Mouse (Mus musculus) small intestine, adult 2 months (tissue): ENCODE results near the gene Klf13. TPM values are rescaled to one million over a fixed set of nuclear protein-coding genes. Genes with fewer than 3 reads are reported as not detected.

Experiments
- H3K27ac ChIP-seq: fragments of 200-500 bp; 2 replicates; pipeline ENCODE4 v1.5.1; 2012; ENCODE audit warnings: low read depth, low read length, control low read depth, inconsistent platforms; ENCODE audit not compliant: insufficient read depth
- H3K27me3 ChIP-seq: fragments of 200-500 bp; 2 replicates; pipeline ENCODE4 v1.6.1; 2012; ENCODE audit warnings: mild to moderate bottlenecking, moderate library complexity, low read length, inconsistent platforms; ENCODE audit not compliant: control insufficient read depth, insufficient read depth
- H3K36me3 ChIP-seq: fragments of 200-500 bp; 2 replicates; pipeline ENCODE4 v1.6.1; 2012; ENCODE audit warnings: mild to moderate bottlenecking, low read length, control low read depth, inconsistent platforms; ENCODE audit not compliant: control insufficient read depth, insufficient read depth
- H3K4me1 ChIP-seq: fragments of 200-500 bp; 2 replicates; pipeline ENCODE4 v1.6.1; 2012; ENCODE audit warnings: low read length, inconsistent platforms, mixed read lengths; ENCODE audit not compliant: control insufficient read depth, insufficient read depth, insufficient read length
- H3K4me3 ChIP-seq: fragments of 200-500 bp; 2 replicates; pipeline ENCODE4 v1.5.1; 2012; ENCODE audit warnings: low read depth, mild to moderate bottlenecking, control low read depth, inconsistent platforms, low read length, moderate library complexity
- CTCF ChIP-seq: fragments of 200-500 bp; IDR thresholded peaks from 2 replicates; pipeline ENCODE4 v1.5.1; 2012; ENCODE audit warnings: low read depth, mild to moderate bottlenecking, control low read depth, inconsistent platforms, low read length, moderate library complexity, mixed read lengths; ENCODE audit not compliant: insufficient replicate concordance, insufficient read length; ENCODE audit errors: extremely low read depth
- POLR2A ChIP-seq: fragments of 200-500 bp; IDR thresholded peaks from 2 replicates; pipeline ENCODE4 v1.6.1; 2012; ENCODE audit warnings: low read depth, mild to moderate bottlenecking, control low read depth, inconsistent platforms, low read length, moderate library complexity
- WGBS: fragments of 180-500 bp; shearing (Covaris S2); methylation state at CpG from one replicate; pipeline ENCODE4 v1.1.7; 2018; 5-methylcytosine and 5-hydroxymethylcytosine counted together
- polyA plus RNA-seq: library from polyadenylated mRNA; depleted of rRNA; stranded (reverse); fragments of >200 nt; gene quantifications from 2 replicates; pipeline ENCODE4 v1.2.3, GENCODE M21; 2012; rRNA removed

Klf13 gene
- polyA plus RNA-seq, result 22.2 and 55.1 TPM in 2 replicates

DNA sequence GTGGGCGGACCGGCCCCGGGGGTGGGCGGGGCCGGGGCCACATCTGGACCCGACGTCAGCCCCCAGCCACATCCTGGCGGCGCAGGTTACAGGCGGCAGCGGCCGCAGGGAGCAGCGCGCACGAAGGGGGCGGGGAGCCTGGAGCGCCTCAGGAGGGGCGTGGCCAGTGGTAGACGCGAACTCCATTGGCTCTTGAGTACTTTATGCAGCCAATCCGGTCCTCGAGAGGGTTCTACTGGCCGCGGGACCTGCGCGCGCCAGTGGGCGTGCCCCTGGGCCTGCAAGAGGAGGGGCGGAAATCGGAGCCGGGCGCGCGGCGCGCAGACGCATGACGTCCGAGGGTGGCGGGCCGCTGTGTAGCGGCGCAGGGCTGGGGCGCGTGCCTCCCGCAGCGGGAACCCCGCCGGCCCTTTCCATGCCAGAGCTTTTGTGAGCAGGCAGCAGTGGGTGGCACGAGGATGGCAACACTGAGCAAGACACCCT is at the start of gene Klf13:
Gene Klf13, minus strand, starts transcription at position 2 of the 483 bp plus-strand sequence.
- Histone ChIP-seq H3K4me3 (peak within 1 kb of the TSS; percentile 84), H3K27me3 (no peaks in the 10 kb centered on the region), H3K27ac (peak within 1 kb of the TSS; percentile 98), H3K4me1 (peaks cover 16% of the 10 kb centered on the region), H3K36me3 (no peaks in the 10 kb centered on the region)
- WGBS, result under 1% methylated on average over 50 of the region's 50 CpGs
- TF ChIP-seq POLR2A, result peak; percentile 94
- no peak for TF ChIP-seq CTCF

GRCm38 (mm10) chr7:63988391-63988790 is 49.7 kb upstream of the Klf13 start:
- Histone ChIP-seq H3K36me3 (no peaks in the 10 kb centered on the region), H3K27ac (no peak overlapping the region), H3K4me3 (no peak overlapping the region), H3K27me3 (no peaks in the 10 kb centered on the region), H3K4me1 (peaks cover 21% of the 10 kb centered on the region)
- 86% methylated on average over 2 of the region's 2 CpGs for WGBS
- TF ChIP-seq POLR2A (no peak), CTCF (no peak)

DNA sequence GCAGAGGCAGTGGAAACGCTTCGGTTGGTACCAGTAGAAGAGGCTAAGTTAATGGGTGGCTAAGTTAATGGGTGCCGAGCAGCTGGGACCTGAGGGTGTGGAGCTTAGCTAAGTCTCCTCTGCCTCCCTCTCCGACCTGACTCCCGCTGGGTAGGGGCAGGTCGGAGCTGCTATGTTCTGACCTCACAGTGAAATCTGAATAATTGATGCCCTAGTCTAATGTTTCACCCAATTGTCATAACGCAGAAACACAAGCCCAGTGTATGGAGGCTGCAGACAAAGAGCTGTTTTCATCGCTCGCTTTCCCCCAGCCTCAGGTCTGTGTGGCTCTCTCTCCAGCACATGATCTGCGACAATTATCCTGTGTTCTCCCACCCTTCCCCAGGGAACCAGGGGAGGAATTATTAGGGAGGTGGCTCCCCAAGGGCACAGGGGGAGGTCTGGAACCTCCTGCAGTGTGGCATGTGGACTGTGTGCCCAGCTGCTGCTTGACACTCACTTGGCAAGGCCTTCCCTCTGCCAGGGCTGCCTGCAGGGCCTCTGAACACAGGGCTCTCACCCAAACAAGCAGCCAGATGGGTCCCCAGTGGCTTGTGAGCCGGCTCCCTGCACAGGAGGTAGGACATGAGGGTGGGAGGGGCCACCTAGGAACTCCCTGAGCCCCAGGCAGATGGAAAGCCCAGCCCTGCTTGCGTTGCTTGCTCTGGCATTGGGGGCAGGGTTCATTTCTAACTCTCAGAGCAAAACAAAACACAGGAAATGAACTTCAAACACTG is 47.9 kb upstream of the Klf13 start:
- Histone ChIP-seq H3K36me3 (no peaks in the 10 kb centered on the region), H3K4me1 (peaks cover 21% of the 10 kb centered on the region), H3K27me3 (no peaks in the 10 kb centered on the region), H3K27ac (peak overlapping the region; percentile 32; the same call in 1 of the 2 replicates), H3K4me3 (no peak overlapping the region)
- TF ChIP-seq POLR2A, result no peak
- TF ChIP-seq CTCF, result no peak
- WGBS, result 24% methylated on average over 12 of the region's 12 CpGs

- Histone ChIP-seq H3K27ac (peak overlapping the region; percentile 32; the same call in 1 of the 2 replicates), H3K4me1 (peaks cover 21% of the 10 kb centered on the region), H3K4me3 (no peak overlapping the region), H3K36me3 (no peaks in the 10 kb centered on the region), H3K27me3 (no peaks in the 10 kb centered on the region)
- no peak for TF ChIP-seq CTCF
- TF ChIP-seq POLR2A, result no peak
- WGBS, result 72% methylated on average over 9 of the region's 9 CpGs
These were observed 47.1 kb upstream of the Klf13 start for GRCm38 (mm10) chr7:63985696-63986406.

DNA sequence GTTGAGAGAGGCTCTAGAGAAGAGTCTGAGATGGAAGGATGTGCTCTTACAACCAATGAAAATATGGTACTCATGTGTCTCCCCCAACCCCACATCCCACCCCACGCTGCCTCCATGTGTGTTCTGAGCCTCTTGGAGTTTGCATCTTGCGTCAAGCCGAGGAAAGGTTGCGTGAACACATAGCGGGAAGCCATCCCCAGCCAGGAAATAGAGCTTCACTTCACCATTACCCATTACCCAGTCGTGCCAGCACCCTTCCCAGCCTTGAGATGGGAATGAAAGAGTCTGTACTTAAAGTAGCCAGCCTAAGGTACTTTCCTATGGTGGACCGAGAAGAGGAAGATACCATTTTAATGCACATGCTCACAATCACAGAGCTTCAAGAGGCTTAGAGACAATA is 46.6 kb upstream of the Klf13 start:
- Histone ChIP-seq H3K4me1 (peaks cover 21% of the 10 kb centered on the region), H3K36me3 (no peaks in the 10 kb centered on the region), H3K27me3 (no peaks in the 10 kb centered on the region), H3K4me3 (no peak overlapping the region), H3K27ac (no peak overlapping the region)
- no peak for TF ChIP-seq POLR2A
- TF ChIP-seq CTCF, result no peak
- WGBS, result 89% methylated on average over 7 of the region's 7 CpGs

DNA sequence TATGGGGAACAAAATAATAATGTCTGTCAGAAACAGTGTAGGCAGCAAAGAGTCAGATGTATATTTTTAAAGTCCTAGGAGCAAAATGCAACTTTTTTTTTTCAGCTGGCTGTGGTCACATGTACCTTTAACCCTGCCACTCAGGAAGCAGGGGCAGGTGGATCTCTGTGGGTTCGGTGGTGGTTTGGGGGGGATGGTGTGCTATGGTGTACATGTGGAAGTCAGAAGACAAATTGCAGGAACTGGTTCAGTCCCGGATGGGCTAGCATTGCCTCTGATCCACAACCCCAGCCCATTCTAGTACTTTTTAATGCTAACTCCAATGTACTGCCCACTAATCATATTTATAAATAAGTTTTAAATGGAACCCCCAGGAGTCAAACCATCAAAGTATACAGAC is 45.6 kb upstream of the Klf13 start:
- Histone ChIP-seq H3K4me1 (peaks cover 20% of the 10 kb centered on the region), H3K27ac (no peak overlapping the region), H3K27me3 (no peaks in the 10 kb centered on the region), H3K36me3 (no peaks in the 10 kb centered on the region), H3K4me3 (no peak overlapping the region)
- WGBS, result 72% methylated on average over 2 of the region's 2 CpGs
- no peak for TF ChIP-seq CTCF
- TF ChIP-seq POLR2A, result no peak

DNA sequence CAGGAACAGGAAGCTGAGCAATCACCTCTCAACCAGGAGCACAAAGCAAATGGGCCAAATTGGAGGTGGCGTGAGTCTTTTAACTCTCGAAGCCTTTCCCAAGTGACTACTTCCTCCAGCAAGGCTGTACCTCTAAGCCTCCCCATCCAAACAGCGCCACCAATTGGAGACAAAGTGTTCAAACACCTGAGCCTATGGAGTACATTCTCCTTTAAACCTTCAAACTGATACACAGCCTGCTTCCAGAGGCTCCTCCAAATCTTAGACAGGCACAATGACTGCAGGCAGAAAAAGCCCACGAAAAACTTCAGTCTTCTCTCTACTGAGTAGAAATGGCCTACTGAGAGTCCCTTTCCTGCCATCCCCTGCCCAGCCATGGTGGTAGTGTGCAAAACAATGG is 38.9 kb upstream of the Klf13 start:
- Histone ChIP-seq H3K27ac (no peak overlapping the region), H3K27me3 (no peaks in the 10 kb centered on the region), H3K4me3 (no peak overlapping the region), H3K4me1 (peaks cover 3% of the 10 kb centered on the region; the same call in 1 of the 2 replicates), H3K36me3 (no peaks in the 10 kb centered on the region)
- no peak for TF ChIP-seq CTCF
- no peak for TF ChIP-seq POLR2A
- WGBS, result 90% methylated on average over 4 of the region's 4 CpGs
